Mouse (Mus musculus) testis, postnatal 14 days (tissue): ENCODE data around the gene 5830473C10Rik.
"Not testable (repeated sequence)": the region's sequence is repeated elsewhere in the genome, so short reads cannot be mapped to it uniquely, and the experiment has no call there.

Source experiments
- DNase-seq: peaks from one replicate; pipeline ENCODE4 v3.0.0; 2021; ENCODE audit warnings: low spot score

Gene 5830473C10Rik

GRCm38 (mm10) chr5:90594945-90595344 is 34.0 kb downstream of the 5830473C10Rik start:
- no peak for DNase-seq

- no peak for DNase-seq
Measured at GRCm38 (mm10) chr5:90596155-90596554, 35.2 kb downstream of the 5830473C10Rik start.

- no peak for DNase-seq
Measured at GRCm38 (mm10) chr5:90601469-90601868, 40.6 kb downstream of the 5830473C10Rik start.

- DNase-seq: no peak
Measured at GRCm38 (mm10) chr5:90603407-90603923, 42.6 kb downstream of the 5830473C10Rik start.

- DNase-seq: no peak
Measured at GRCm38 (mm10) chr5:90608906-90609305, 48.0 kb downstream of the 5830473C10Rik start.

- no peak for DNase-seq
Measured at GRCm38 (mm10) chr5:90611388-90611787, 50.5 kb downstream of the 5830473C10Rik start.

- no peak for DNase-seq
Measured at GRCm38 (mm10) chr5:90611996-90612611, 51.2 kb downstream of the 5830473C10Rik start.

- not testable (repeated sequence) for DNase-seq
Measured at GRCm38 (mm10) chr5:90612751-90613150, 51.8 kb downstream of the 5830473C10Rik start.

GRCm38 (mm10) chr5:90617859-90618258 is 57.0 kb downstream of the 5830473C10Rik start:
- DNase-seq: no peak

GRCm38 (mm10) chr5:90621316-90621715 is 60.4 kb downstream of the 5830473C10Rik start:
- no peak for DNase-seq

- DNase-seq: no peak
Measured at GRCm38 (mm10) chr5:90621726-90622125, 60.8 kb downstream of the 5830473C10Rik start.

GRCm38 (mm10) chr5:90623209-90623608 is 62.3 kb downstream of the 5830473C10Rik start:
- no peak for DNase-seq

- DNase-seq: no peak
Measured at GRCm38 (mm10) chr5:90624708-90625425, 64.0 kb downstream of the 5830473C10Rik start.

- DNase-seq: no peak
Measured at GRCm38 (mm10) chr5:90627423-90627822, 66.5 kb downstream of the 5830473C10Rik start.

GRCm38 (mm10) chr5:90628011-90628410 is 67.1 kb downstream of the 5830473C10Rik start:
- no peak for DNase-seq

GRCm38 (mm10) chr5:90628530-90628929 is 67.6 kb downstream of the 5830473C10Rik start:
- DNase-seq: no peak

- no peak for DNase-seq
Measured at GRCm38 (mm10) chr5:90634885-90635284, 74.0 kb downstream of the 5830473C10Rik start.

- DNase-seq: peak; percentile 32
Measured at GRCm38 (mm10) chr5:90640286-90641217, 79.6 kb downstream of the 5830473C10Rik start, which contains the start of gene Rassf6. TSS of gene Rassf6 (minus strand) at chr5:90640657.

GRCm38 (mm10) chr5:90641218-90641610 is 80.3 kb downstream of the 5830473C10Rik start:
- DNase-seq: no peak

GRCm38 (mm10) chr5:90645579-90645978 is 84.7 kb downstream of the 5830473C10Rik start:
- no peak for DNase-seq

- no peak for DNase-seq
Measured at GRCm38 (mm10) chr5:90646398-90646797, 85.5 kb downstream of the 5830473C10Rik start.
